Mouse (Mus musculus): ENCODE measurements around the gene Panx1.

The Panx1 gene

GRCm38 (mm10) chr9:15045084-15045669, at the start of gene Panx1:
TSS of gene Panx1 (minus strand) at chr9:15045478.
- DNase-seq, result no peak

GRCm38 (mm10) chr9:15068686-15069295, 23.5 kb upstream of the Panx1 start:
- no peak for DNase-seq

DNA sequence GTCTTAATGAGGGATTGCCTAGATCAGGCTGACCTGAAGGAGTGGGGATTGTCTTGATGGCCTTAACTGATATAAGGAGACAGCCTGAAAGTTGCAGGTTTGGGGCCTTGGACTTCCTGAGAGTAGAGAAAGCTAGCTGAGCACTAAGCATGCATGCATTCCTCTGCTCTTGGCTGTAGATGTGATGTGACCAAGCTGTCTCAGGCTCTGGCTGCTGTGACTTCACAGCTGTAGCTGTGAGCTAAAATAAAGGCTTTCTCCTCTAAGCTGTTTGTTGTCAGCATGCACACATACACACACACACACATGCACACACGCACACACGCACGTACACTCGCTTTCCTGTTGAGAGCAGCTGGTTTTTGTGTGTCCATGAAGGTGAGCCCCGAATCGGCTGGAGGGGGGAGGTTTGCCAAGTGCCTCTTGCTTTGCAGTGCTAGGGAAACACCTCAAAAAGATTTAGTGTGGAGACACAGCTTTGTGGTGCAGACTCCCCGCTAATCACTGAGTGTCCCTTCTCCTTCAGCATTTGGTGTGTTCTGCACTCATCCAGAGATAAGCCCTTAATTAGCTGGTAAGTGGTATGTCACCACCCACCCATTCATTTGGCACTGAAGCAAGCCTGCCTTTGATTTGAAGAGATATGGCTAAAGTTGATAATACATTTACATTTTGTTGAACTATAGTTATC, 22.9 kb upstream of the Panx1 start:
- no peak for DNase-seq

DNA sequence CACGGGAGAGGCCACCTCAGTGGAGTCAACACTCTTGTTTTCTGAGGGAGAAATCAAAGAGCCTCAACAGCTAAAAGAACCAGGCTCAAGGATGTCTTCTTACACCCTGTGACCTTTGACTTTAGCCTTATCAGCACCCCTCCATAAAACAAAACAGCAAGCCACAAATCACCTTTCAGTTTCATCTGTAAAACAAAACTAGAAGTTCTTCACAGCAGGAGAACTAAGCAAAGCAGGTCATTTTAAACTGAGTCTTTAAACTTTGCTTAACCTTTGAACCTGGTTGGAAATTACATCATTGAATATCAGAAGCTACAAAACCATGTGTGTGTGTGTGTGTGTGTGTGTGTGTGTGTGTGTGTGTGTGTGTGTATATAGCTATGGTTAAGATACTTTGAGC, 18.9 kb upstream of the Panx1 start:
- DNase-seq, result no peak

GRCm38 (mm10) chr9:15060847-15061246, 15.6 kb upstream of the Panx1 start:
- DNase-seq, result no peak

DNA sequence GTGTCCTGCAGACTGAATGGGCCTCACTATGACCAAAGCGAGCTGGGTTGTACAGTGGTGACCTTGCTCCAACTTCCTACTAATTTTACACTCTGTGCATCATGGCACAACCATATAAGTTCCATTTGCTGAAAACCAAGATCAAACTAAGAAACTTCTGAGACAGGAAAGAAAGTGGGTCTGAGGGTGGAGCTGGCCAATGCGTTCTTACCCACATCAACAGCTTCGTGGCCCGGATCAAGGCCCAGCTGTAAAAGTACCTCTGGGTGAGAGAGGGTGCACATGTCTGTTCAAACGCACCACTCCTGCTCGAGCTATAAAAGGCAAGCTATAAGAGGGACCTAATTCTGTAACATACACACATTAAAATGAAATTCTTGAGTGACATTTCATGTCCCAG, 14.7 kb upstream of the Panx1 start:
- DNase-seq, result no peak

DNA sequence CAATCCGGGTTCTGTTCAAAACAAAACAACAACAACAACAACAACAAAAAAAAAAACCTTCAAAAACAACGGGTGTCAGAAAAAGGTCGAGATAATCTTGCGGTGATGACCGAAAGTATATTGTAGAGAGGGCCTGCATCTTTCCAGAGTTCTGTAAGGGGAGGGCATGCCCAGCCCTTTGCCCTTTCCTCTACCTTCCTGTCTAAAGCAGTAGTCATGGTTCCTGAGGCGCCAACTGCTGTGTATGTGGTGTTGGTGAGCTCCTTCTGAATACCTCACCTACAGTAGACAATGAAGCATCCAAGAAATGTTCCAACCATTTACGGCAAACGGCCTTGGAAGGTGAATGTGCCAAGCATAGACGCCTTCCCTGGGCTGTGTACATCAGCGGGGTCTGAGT, 462 bp upstream of the Panx1 start:
- DNase-seq, result no peak

- no peak for DNase-seq
Observed at GRCm38 (mm10) chr9:15044391-15045083, 741 bp downstream of the Panx1 start.

DNA sequence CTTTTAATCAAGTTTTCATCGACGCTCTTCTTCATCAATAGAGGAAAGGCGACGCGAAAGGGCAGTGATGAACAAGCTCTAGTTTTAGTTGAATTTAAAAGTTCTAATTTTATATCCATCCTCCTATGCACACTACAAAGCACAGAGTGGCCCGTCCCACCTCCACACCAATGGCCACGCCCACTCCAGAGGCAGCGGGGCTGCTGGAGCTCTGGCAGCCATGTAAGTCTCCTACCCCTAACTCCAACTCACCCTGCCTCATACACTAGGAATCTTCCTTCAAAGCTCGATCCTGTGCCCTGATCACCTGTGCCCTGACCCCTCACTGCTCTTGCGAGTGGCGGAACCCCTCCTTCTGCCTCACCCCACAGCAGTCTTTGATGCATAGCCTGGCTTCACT, 3.7 kb downstream of the Panx1 start:
- DNase-seq, result no peak

DNA sequence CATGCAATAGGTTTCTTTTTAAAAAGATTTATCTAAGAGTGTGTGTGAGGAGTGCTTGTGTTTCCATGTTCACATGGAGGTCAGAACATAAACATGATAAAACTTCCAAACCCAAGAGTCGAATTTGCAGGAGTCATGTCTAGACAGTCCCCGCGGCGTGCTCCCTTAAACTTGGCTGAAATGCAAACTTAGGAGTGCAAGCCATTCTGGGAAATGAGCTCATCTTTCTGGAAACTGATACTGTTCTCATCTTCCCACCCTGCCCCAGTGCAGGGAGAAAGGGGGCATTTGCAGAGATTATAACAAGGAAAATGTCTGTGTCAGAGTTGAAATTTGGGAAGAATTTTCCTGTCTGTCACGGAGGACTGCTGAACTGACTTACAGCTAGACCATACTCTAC, 5.4 kb downstream of the Panx1 start:
- no peak for DNase-seq

DNA sequence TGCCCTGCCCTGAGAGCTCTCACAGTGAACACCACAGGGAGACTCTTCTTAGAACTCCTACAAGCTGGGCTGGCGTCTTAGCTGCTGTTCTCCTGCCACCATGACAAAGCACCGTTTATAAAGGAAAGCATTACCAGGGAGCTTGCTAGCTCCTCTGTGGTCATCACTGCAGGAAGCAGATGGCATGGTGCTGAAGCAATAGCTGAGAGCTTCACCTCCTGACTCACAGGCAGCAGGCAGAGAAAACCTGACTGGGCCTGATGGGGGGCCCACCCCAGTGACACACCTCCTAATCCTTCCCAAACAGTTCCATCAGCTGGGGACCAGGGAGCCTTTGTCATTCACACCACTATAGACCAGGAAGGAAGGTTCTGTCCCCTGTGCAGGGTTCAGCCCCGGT, 7.6 kb downstream of the Panx1 start:
- no peak for DNase-seq

GRCm38 (mm10) chr9:15037237-15037636, 8.0 kb downstream of the Panx1 start:
- DNase-seq, result no peak

- DNase-seq, result no peak
Observed at GRCm38 (mm10) chr9:15036807-15037206, 8.5 kb downstream of the Panx1 start.

- no peak for DNase-seq
Observed at GRCm38 (mm10) chr9:15036405-15036804, 8.9 kb downstream of the Panx1 start.

- DNase-seq, result no peak
Observed at GRCm38 (mm10) chr9:15035979-15036378, 9.3 kb downstream of the Panx1 start.

DNA sequence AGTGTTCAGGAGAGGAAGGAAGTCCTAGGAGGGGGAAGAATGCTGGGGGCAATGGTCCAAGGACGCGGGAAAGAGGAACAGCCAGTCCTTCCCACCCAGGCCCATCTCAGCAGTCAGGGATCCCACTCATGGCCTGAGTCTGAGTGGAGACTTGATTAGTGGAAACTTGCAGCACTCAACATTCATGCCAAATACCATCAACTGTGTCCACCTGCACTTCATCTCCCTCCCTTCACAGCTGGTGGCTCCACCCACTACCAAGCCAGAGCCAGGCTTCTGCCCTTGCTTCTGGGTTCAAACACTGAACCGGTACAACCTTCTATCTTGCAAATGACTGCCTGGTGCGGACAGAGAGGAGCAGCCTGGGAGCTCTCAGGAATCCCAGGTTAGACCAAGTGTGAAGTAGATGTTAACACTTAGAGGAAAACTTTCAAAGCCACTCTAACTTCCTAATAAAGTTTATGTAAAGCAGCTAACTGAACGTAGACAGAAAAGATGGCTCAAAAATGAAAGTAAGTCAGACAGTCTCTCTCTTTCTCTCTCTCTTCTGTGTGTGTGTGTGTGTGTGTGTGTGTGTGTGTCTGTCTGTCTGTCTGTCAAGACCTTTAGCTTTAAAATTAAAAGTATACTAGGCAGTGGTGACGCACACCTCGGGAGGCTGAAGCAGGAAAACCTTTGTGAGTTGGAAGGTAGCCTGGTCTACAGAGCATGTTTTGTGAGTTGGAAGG, 10.6 kb downstream of the Panx1 start:
- no peak for DNase-seq

DNA sequence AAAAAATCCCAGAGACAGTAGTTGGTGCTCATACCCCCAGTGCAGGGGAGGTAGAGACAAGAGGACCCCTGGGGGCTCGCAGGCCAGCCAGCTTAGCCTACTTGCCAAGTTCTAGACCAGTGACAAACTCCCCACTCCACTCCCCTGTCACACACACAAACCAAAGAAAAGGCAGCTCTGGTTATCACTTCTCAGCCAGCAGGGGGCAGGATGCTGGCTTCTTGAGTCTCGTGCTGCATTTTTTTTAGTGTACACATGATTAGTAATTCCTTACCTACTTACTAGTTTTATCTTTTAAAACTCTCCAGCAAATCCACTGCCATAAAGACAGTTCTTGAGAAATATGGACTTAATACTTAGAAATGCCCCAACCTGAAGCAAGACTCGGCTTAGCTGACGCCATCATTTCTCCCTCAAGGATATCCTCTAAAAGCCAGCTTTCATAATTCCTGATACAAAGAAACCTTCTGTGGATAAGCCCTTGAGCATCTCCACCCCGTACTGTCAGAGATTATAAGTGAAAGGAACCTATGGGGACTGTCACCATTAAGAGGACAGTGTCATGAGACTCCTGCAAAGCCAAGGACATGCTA, 11.6 kb downstream of the Panx1 start:
- no peak for DNase-seq

- no peak for DNase-seq
Observed at GRCm38 (mm10) chr9:15032797-15033196, 12.5 kb downstream of the Panx1 start.

- no peak for DNase-seq
Observed at GRCm38 (mm10) chr9:15030771-15031170, 14.5 kb downstream of the Panx1 start.

- DNase-seq, result no peak
Observed at GRCm38 (mm10) chr9:15029025-15029727, 16.1 kb downstream of the Panx1 start.

GRCm38 (mm10) chr9:15027725-15028124, 17.6 kb downstream of the Panx1 start:
- no peak for DNase-seq

- no peak for DNase-seq
Observed at GRCm38 (mm10) chr9:15023049-15023448, 22.2 kb downstream of the Panx1 start.

Data from cerebellum, adult 11 months (tissue).